Comparison of ENCODE assay signal across 8 mouse cellular contexts in genomic region chr9:19621843-19622822, GRCm38 (mm10). TPM values are rescaled to one million over a fixed set of nuclear protein-coding genes. Genes with fewer than 3 reads are reported as not detected.
DNase-seq lines count a peak whose midpoint lies in the region; ATAC-seq and TF ChIP-seq lines count a peak whose summit lies in the region.

Zfp317 (plus strand) TSS chr9:19622102.

- TF ChIP-seq POLR2A in cortical plate, adult 2 months (IDR thresholded peaks at IDR 0.05; ENCODE audit: extremely low read depth, insufficient read depth, low read length) = peak; percentile 63; the same call in 1 of the 2 replicates

- DNase-seq in gastrocnemius, adult 8-10 months (ENCODE audit: low spot score in 2 of 2) = peak; percentile 87
- DNase-seq in hindlimb bud, embryonic 11.5 days (ENCODE audit: extremely low spot score, low read depth, low spot score) = peak; percentile 99
- DNase-seq in left cerebral cortex, adult 8-10 months (ENCODE audit: low spot score in 2 of 2) = peak; percentile 79 to 97
- peak; percentile 93 to 98 for DNase-seq in right cerebral cortex, postnatal 10 days (ENCODE audit: low spot score in 2 of 2)
- DNase-seq in urinary bladder, postnatal 25 days (ENCODE audit: low spot score) = peak; percentile 68

- no peak for TF ChIP-seq CTCF in cortical plate, adult 2 months (IDR thresholded peaks at IDR 0.05; ENCODE audit: extremely low read depth, insufficient read depth, low read length)

- no peaks in the 10 kb centered on the region for H3K9me3 ChIP-seq in megakaryocyte, embryonic 14.5 days

- peaks cover 30% of the 10 kb centered on the region for H3K36me3 ChIP-seq in megakaryocyte, embryonic 14.5 days (replicated peaks; ENCODE audit: low read length)

- peak within 1 kb of the TSS; percentile 40 for H3K4me3 ChIP-seq in cortical plate, adult 2 months (ENCODE audit: insufficient read depth, low read length)
- peak within 1 kb of the TSS; percentile 95 for H3K4me3 ChIP-seq in megakaryocyte, embryonic 14.5 days (replicated peaks)

- no peaks in the 10 kb centered on the region for H3K27me3 ChIP-seq in megakaryocyte, embryonic 14.5 days (replicated peaks)

- no peaks in the 10 kb centered on the region for H3K4me1 ChIP-seq in cortical plate, adult 2 months (ENCODE audit: control insufficient read depth, insufficient read depth, low read length)
- H3K4me1 ChIP-seq in megakaryocyte, embryonic 14.5 days = peaks cover 26% of the 10 kb centered on the region

- ATAC-seq in activated CD4-positive, CD25-positive, alpha-beta regulatory T cell, adult 4 months = peak; percentile 96

- 0 out of 2 replicates have a peak within 1 kb of the TSS, but pooled peaks have one; percentile 0 for H3K27ac ChIP-seq in cortical plate, adult 2 months (ENCODE audit: insufficient read depth, low read length)

RNA-seq across cellular contexts. Expression of gene Zfp317, which starts in this region (rescaled TPM):
- polyA plus RNA-seq in activated CD4-positive, CD25-positive, alpha-beta regulatory T cell, adult 4 months (2017; shearing (Covaris generic)) = 10 to 100 TPM; 30.2 to 34.7 TPM
- 22.7 and 23.9 TPM in 2 replicates for polyA plus RNA-seq in cortical plate, adult 2 months (2012; rRNA removed)
- total RNA-seq in gastrocnemius, adult 8-10 months (2022) = 10 to 100 TPM; 13.2 to 16.8 (median 14.5) TPM
- 10 to 100 TPM; 21.9 to 26.3 (median 22.5) TPM for total RNA-seq in left cerebral cortex, adult 8-10 months (2022)
- 0.28 and 0.54 TPM in 2 replicates for polyA plus RNA-seq in megakaryocyte, embryonic 14.5 days (2012; ENCODE audit: insufficient read depth, low replicate concordance)

Comparison
In these comparisons a context has a peak if more than half of its experiments do, and no peak if none do; other contexts are left out.
1. Peak in every context shown above with its lines: DNase-seq, ATAC-seq, H3K4me3 ChIP-seq and H3K27ac ChIP-seq.
2. RNA of gene Zfp317 (polyA plus RNA-seq): 30.2 to 34.7 TPM in activated CD4-positive, CD25-positive, alpha-beta regulatory T cell, adult 4 months and 22.7 to 23.9 TPM in cortical plate, adult 2 months; 0.28 to 0.54 TPM in megakaryocyte, embryonic 14.5 days; every median in the first group is over 10 times any median in the second.